Mouse (Mus musculus) heart, embryonic 16.5 days (tissue): ENCODE measurements at regions not wholly inside any gene's neighbourhood (a gene's known extent, or its start where the extent isn't known, plus 50 kb on each side); places are given as distances from the start of the nearest gene placed in this dataset.

Experiments
- ATAC-seq: fragments of 200-750 bp; cut with Nextera tagmentation; replicated peaks from 2 replicates; pipeline ENCODE4 v1.8.0; 2017; ENCODE audit warnings: moderate number of reproducible peaks; ENCODE audit not compliant: insufficient read depth, low FRiP score; ENCODE audit errors: extremely low read depth
- H3K27ac ChIP-seq: fragments of 300-500 bp; sonication (generic); 2 replicates; pipeline ENCODE4 v1.5.1; 2014; ENCODE audit warnings: mild to moderate bottlenecking, low read length, control low read depth, moderate library complexity
- H3K27me3 ChIP-seq: fragments of 300-500 bp; sonication (generic); 2 replicates; pipeline ENCODE4 v1.6.1; 2014; ENCODE audit warnings: low read length, mixed read lengths; ENCODE audit not compliant: control insufficient read depth, insufficient read depth
- H3K36me3 ChIP-seq: fragments of 300-500 bp; sonication (generic); 2 replicates; pipeline ENCODE4 v1.6.1; 2014; ENCODE audit not compliant: control insufficient read depth, insufficient read depth
- H3K4me1 ChIP-seq: fragments of 300-500 bp; sonication (generic); 2 replicates; pipeline ENCODE4 v1.6.1; 2014; ENCODE audit warnings: low read length, mixed read lengths; ENCODE audit not compliant: control insufficient read depth, insufficient read depth
- H3K4me2 ChIP-seq: fragments of 300-500 bp; sonication (generic); 2 replicates; pipeline ENCODE4 v1.6.1; 2014; ENCODE audit warnings: low read depth, mild to moderate bottlenecking, control low read depth, low read length
- H3K4me3 ChIP-seq: fragments of 300-500 bp; sonication (generic); 2 replicates; pipeline ENCODE4 v1.5.1; 2014; ENCODE audit warnings: mild to moderate bottlenecking, control low read depth, low read length
- H3K9ac ChIP-seq: fragments of 300-500 bp; sonication (generic); 2 replicates; pipeline ENCODE4 v1.6.1; 2014; ENCODE audit warnings: low read length, control low read depth
- H3K9me3 ChIP-seq: fragments of 300-500 bp; sonication (generic); replicated peaks from 2 replicates; pipeline ENCODE4 v1.6.1; 2016; ENCODE audit warnings: low read length; ENCODE audit not compliant: control insufficient read depth
- WGBS: fragments of 180-500 bp; shearing (Covaris S2); extraction: QIAGEN DNeasy Blood & Tissue Kit; methylation state at CpG from one replicate; pipeline ENCODE4 v1.1.7; 2014; 5-methylcytosine and 5-hydroxymethylcytosine counted together

GRCm38 (mm10) chr13:72108666-72109065 is 145.1 kb upstream of the Irx1 start:
- no peak for ATAC-seq

GRCm38 (mm10) chr13:72113942-72114341 is 150.4 kb upstream of the Irx1 start:
- peaks cover 7% of the 10 kb centered on the region for H3K4me1 ChIP-seq
- H3K4me2 ChIP-seq, result no peak overlapping the region
- no peak overlapping the region for H3K27ac ChIP-seq
- no peaks in the 10 kb centered on the region for H3K27me3 ChIP-seq
- WGBS, result 84% methylated on average over 4 of the region's 4 CpGs
- no peak overlapping the region for H3K4me3 ChIP-seq
- ATAC-seq, result no peak
- H3K36me3 ChIP-seq, result no peaks in the 10 kb centered on the region
- no peaks in the 10 kb centered on the region for H3K9me3 ChIP-seq
- H3K9ac ChIP-seq, result no peak overlapping the region

More at GRCm38 (mm10) chr13:72108666-72109065, 145.1 kb upstream of the Irx1 start:
- Histone ChIP-seq H3K9ac (no peak overlapping the region), H3K27me3 (no peaks in the 10 kb centered on the region), H3K4me3 (no peak overlapping the region), H3K4me1 (no peaks in the 10 kb centered on the region), H3K9me3 (no peaks in the 10 kb centered on the region), H3K27ac (no peak overlapping the region), H3K36me3 (no peaks in the 10 kb centered on the region), H3K4me2 (no peak overlapping the region)
- WGBS, result 34% methylated on average over 1 of the region's 1 CpGs

GRCm38 (mm10) chr13:72114776-72115663 is 151.5 kb upstream of the Irx1 start:
- no peaks in the 10 kb centered on the region for H3K9me3 ChIP-seq
- no peak overlapping the region for H3K9ac ChIP-seq
- no peak overlapping the region for H3K4me2 ChIP-seq
- no peak overlapping the region for H3K4me3 ChIP-seq
- H3K36me3 ChIP-seq, result no peaks in the 10 kb centered on the region
- H3K27me3 ChIP-seq, result no peaks in the 10 kb centered on the region
- H3K4me1 ChIP-seq, result peaks cover 11% of the 10 kb centered on the region
- no peak for ATAC-seq
- 64% methylated on average over 10 of the region's 10 CpGs for WGBS
- no peak overlapping the region for H3K27ac ChIP-seq

- Histone ChIP-seq H3K36me3 (no peaks in the 10 kb centered on the region), H3K9me3 (no peaks in the 10 kb centered on the region), H3K4me3 (no peak overlapping the region), H3K27me3 (no peaks in the 10 kb centered on the region), H3K4me1 (peaks cover 13% of the 10 kb centered on the region), H3K27ac (no peak overlapping the region; the same call in 1 of the 2 replicates), H3K9ac (no peak overlapping the region), H3K4me2 (no peak overlapping the region; the same call in 1 of the 2 replicates)
- WGBS, result 30% methylated on average over 7 of the region's 7 CpGs
- ATAC-seq, result peak; percentile 49
Observed at GRCm38 (mm10) chr13:72120467-72120866, 156.9 kb upstream of the Irx1 start.

GRCm38 (mm10) chr13:72120911-72121553 is 157.5 kb upstream of the Irx1 start:
- Histone ChIP-seq H3K9ac (no peak overlapping the region), H3K4me2 (no peak overlapping the region), H3K27me3 (no peaks in the 10 kb centered on the region), H3K4me1 (peaks cover 13% of the 10 kb centered on the region), H3K9me3 (no peaks in the 10 kb centered on the region), H3K27ac (peak overlapping the region; percentile 1; the same call in 1 of the 2 replicates), H3K36me3 (no peaks in the 10 kb centered on the region), H3K4me3 (no peak overlapping the region)
- WGBS, result 41% methylated on average over 6 of the region's 6 CpGs
- ATAC-seq, result no peak

GRCm38 (mm10) chr13:72121554-72122229 is 158.2 kb upstream of the Irx1 start:
- no peak overlapping the region for H3K9ac ChIP-seq
- no peak for ATAC-seq

GRCm38 (mm10) chr13:72122230-72122627 is 158.7 kb upstream of the Irx1 start:
- Histone ChIP-seq H3K4me2 (no peak overlapping the region), H3K9me3 (no peaks in the 10 kb centered on the region), H3K9ac (no peak overlapping the region), H3K27ac (no peak overlapping the region), H3K27me3 (no peaks in the 10 kb centered on the region), H3K4me1 (peaks cover 13% of the 10 kb centered on the region), H3K4me3 (no peak overlapping the region), H3K36me3 (no peaks in the 10 kb centered on the region)
- ATAC-seq, result no peak
- WGBS, result 75% methylated on average over 11 of the region's 11 CpGs

More at GRCm38 (mm10) chr13:72121554-72122229, 158.2 kb upstream of the Irx1 start:
- H3K4me3 ChIP-seq, result no peak overlapping the region
- 77% methylated on average over 18 of the region's 18 CpGs for WGBS
- no peaks in the 10 kb centered on the region for H3K9me3 ChIP-seq
- H3K27ac ChIP-seq, result no peak overlapping the region
- no peaks in the 10 kb centered on the region for H3K36me3 ChIP-seq
- H3K4me2 ChIP-seq, result no peak overlapping the region
- H3K27me3 ChIP-seq, result no peaks in the 10 kb centered on the region
- peaks cover 13% of the 10 kb centered on the region for H3K4me1 ChIP-seq

- ATAC-seq, result no peak
- Histone ChIP-seq H3K4me3 (no peak overlapping the region), H3K27ac (no peak overlapping the region), H3K36me3 (no peaks in the 10 kb centered on the region), H3K4me2 (no peak overlapping the region), H3K9ac (no peak overlapping the region), H3K9me3 (no peaks in the 10 kb centered on the region), H3K27me3 (no peaks in the 10 kb centered on the region), H3K4me1 (peaks cover 9% of the 10 kb centered on the region)
- WGBS, result 98% methylated on average over 1 of the region's 1 CpGs
Observed at GRCm38 (mm10) chr13:72128306-72128705, 164.8 kb upstream of the Irx1 start.

GRCm38 (mm10) chr13:72131341-72131740 is 167.8 kb upstream of the Irx1 start:
- Histone ChIP-seq H3K9me3 (no peaks in the 10 kb centered on the region), H3K27me3 (no peaks in the 10 kb centered on the region), H3K9ac (no peak overlapping the region), H3K4me3 (no peak overlapping the region), H3K4me2 (no peak overlapping the region), H3K36me3 (no peaks in the 10 kb centered on the region), H3K4me1 (peaks cover 26% of the 10 kb centered on the region), H3K27ac (no peak overlapping the region)
- WGBS, result 88% methylated on average over 2 of the region's 2 CpGs
- ATAC-seq, result no peak
